Mouse (Mus musculus): ENCODE data around the gene Gdf10. TPM values are rescaled to one million over a fixed set of nuclear protein-coding genes. Genes with fewer than 3 reads are reported as not detected.

Gene Gdf10
- polyA plus RNA-seq, 1 experiment from 2014 or later, result 4.3 TPM

- no peaks in the 10 kb centered on the region for H3K27me3 ChIP-seq (replicated peaks)
- H3K9ac ChIP-seq, result no peak overlapping the region
- H3K36me3 ChIP-seq (replicated peaks), result no peaks in the 10 kb centered on the region
- no peak overlapping the region for H3K27ac ChIP-seq
- no peak for ATAC-seq (replicated peaks)
- 75% methylated on average over 6 of the region's 6 CpGs for WGBS
- H3K4me3 ChIP-seq, result no peak overlapping the region
- H3K4me2 ChIP-seq, result no peak overlapping the region
- no peaks in the 10 kb centered on the region for H3K9me3 ChIP-seq
- no peaks in the 10 kb centered on the region for H3K4me1 ChIP-seq
These were observed 22.7 kb downstream of the Gdf10 start for GRCm38 (mm10) chr14:33946125-33946524.

- H3K9me3 ChIP-seq, result no peaks in the 10 kb centered on the region
- no peak for ATAC-seq (replicated peaks)
- no peaks in the 10 kb centered on the region for H3K27me3 ChIP-seq (replicated peaks)
- no peak overlapping the region for H3K27ac ChIP-seq
- WGBS, result 67% methylated on average over 6 of the region's 6 CpGs
- no peak overlapping the region for H3K4me2 ChIP-seq
- no peaks in the 10 kb centered on the region for H3K4me1 ChIP-seq
- no peak overlapping the region for H3K9ac ChIP-seq
- H3K4me3 ChIP-seq, result no peak overlapping the region
- no peaks in the 10 kb centered on the region for H3K36me3 ChIP-seq (replicated peaks)
These were observed 29.0 kb downstream of the Gdf10 start for GRCm38 (mm10) chr14:33952233-33952981.

- Histone ChIP-seq H3K36me3 (replicated peaks) (no peaks in the 10 kb centered on the region), H3K4me2 (no peak within 1 kb of the TSS), H3K4me3 (no peak within 1 kb of the TSS), H3K9ac (no peak within 1 kb of the TSS), H3K27me3 (replicated peaks) (no peaks in the 10 kb centered on the region), H3K4me1 (no peaks in the 10 kb centered on the region), H3K9me3 (no peaks in the 10 kb centered on the region), H3K27ac (no peak within 1 kb of the TSS)
- no peak for ATAC-seq (replicated peaks)
- 67% methylated on average over 5 of the region's 5 CpGs for WGBS
These were observed 30.4 kb downstream of the Gdf10 start, which contains the start of gene Rbp3 for GRCm38 (mm10) chr14:33953761-33954160. Gene Rbp3, plus strand, starts transcription at chr14:33954003.

- Histone ChIP-seq H3K27ac (no peak overlapping the region), H3K4me2 (no peak overlapping the region), H3K9ac (no peak overlapping the region), H3K36me3 (replicated peaks) (no peaks in the 10 kb centered on the region), H3K4me3 (no peak overlapping the region), H3K27me3 (replicated peaks) (no peaks in the 10 kb centered on the region), H3K4me1 (no peaks in the 10 kb centered on the region), H3K9me3 (no peaks in the 10 kb centered on the region)
- 85% methylated on average over 13 of the region's 13 CpGs for WGBS
- no peak for ATAC-seq (replicated peaks)
These were observed 32.7 kb downstream of the Gdf10 start for GRCm38 (mm10) chr14:33956055-33956454.

- no peaks in the 10 kb centered on the region for H3K9me3 ChIP-seq
- H3K9ac ChIP-seq, result no peak overlapping the region
- no peak overlapping the region for H3K27ac ChIP-seq
- H3K4me1 ChIP-seq, result no peaks in the 10 kb centered on the region
- WGBS, result 95% methylated on average over 4 of the region's 4 CpGs
- no peaks in the 10 kb centered on the region for H3K27me3 ChIP-seq (replicated peaks)
- no peak for ATAC-seq (replicated peaks)
- H3K4me2 ChIP-seq, result no peak overlapping the region
- no peak overlapping the region for H3K4me3 ChIP-seq
- no peaks in the 10 kb centered on the region for H3K36me3 ChIP-seq (replicated peaks)
These were observed 34.8 kb downstream of the Gdf10 start for GRCm38 (mm10) chr14:33958186-33958585.

GRCm38 (mm10) chr14:33958841-33959240, 35.5 kb downstream of the Gdf10 start:
- H3K9me3 ChIP-seq, result no peaks in the 10 kb centered on the region
- H3K4me3 ChIP-seq, result no peak overlapping the region
- 56% methylated on average over 3 of the region's 3 CpGs for WGBS
- no peak for ATAC-seq (replicated peaks)
- H3K4me1 ChIP-seq, result no peaks in the 10 kb centered on the region
- H3K4me2 ChIP-seq, result no peak overlapping the region
- H3K27ac ChIP-seq, result no peak overlapping the region
- no peak overlapping the region for H3K9ac ChIP-seq
- no peaks in the 10 kb centered on the region for H3K36me3 ChIP-seq (replicated peaks)
- no peaks in the 10 kb centered on the region for H3K27me3 ChIP-seq (replicated peaks)

- no peaks in the 10 kb centered on the region for H3K9me3 ChIP-seq
- WGBS, result 14% methylated on average over 9 of the region's 9 CpGs
- H3K27me3 ChIP-seq (replicated peaks), result no peaks in the 10 kb centered on the region
- H3K4me3 ChIP-seq, result no peak overlapping the region
- no peak overlapping the region for H3K9ac ChIP-seq
- ATAC-seq (replicated peaks), result no peak
- H3K27ac ChIP-seq, result no peak overlapping the region
- no peak overlapping the region for H3K4me2 ChIP-seq
- H3K4me1 ChIP-seq, result no peaks in the 10 kb centered on the region
- no peaks in the 10 kb centered on the region for H3K36me3 ChIP-seq (replicated peaks)
These were observed 36.0 kb downstream of the Gdf10 start for GRCm38 (mm10) chr14:33959341-33959740.

GRCm38 (mm10) chr14:33965675-33966074, 42.3 kb downstream of the Gdf10 start:
- no peak overlapping the region for H3K4me2 ChIP-seq
- ATAC-seq (replicated peaks), result no peak
- H3K27me3 ChIP-seq (replicated peaks), result no peaks in the 10 kb centered on the region
- no peak overlapping the region for H3K9ac ChIP-seq
- WGBS, result 71% methylated on average over 7 of the region's 7 CpGs
- no peaks in the 10 kb centered on the region for H3K9me3 ChIP-seq
- no peaks in the 10 kb centered on the region for H3K4me1 ChIP-seq
- H3K4me3 ChIP-seq, result no peak overlapping the region
- H3K36me3 ChIP-seq (replicated peaks), result no peaks in the 10 kb centered on the region
- H3K27ac ChIP-seq, result no peak overlapping the region

- 49% methylated on average over 7 of the region's 7 CpGs for WGBS
- Histone ChIP-seq H3K4me2 (no peak overlapping the region), H3K27ac (no peak overlapping the region), H3K36me3 (replicated peaks) (no peaks in the 10 kb centered on the region), H3K27me3 (replicated peaks) (no peaks in the 10 kb centered on the region), H3K9me3 (no peaks in the 10 kb centered on the region), H3K9ac (no peak overlapping the region), H3K4me1 (no peaks in the 10 kb centered on the region), H3K4me3 (no peak overlapping the region)
- no peak for ATAC-seq (replicated peaks)
These were observed 49.3 kb downstream of the Gdf10 start for GRCm38 (mm10) chr14:33972679-33973078.

GRCm38 (mm10) chr14:33974752-33975151, 51.4 kb downstream of the Gdf10 start:
- no peaks in the 10 kb centered on the region for H3K36me3 ChIP-seq (replicated peaks)
- no peak overlapping the region for H3K4me3 ChIP-seq
- no peak overlapping the region for H3K4me2 ChIP-seq
- H3K4me1 ChIP-seq, result peaks cover 9% of the 10 kb centered on the region
- 61% methylated on average over 5 of the region's 5 CpGs for WGBS
- 0 out of 2 replicates have a peak, but pooled peaks cover 5% of the 10 kb centered on the region for H3K27me3 ChIP-seq (replicated peaks)
- H3K9me3 ChIP-seq, result no peaks in the 10 kb centered on the region
- H3K9ac ChIP-seq, result no peak overlapping the region
- no peak for ATAC-seq (replicated peaks)
- no peak overlapping the region for H3K27ac ChIP-seq

GRCm38 (mm10) chr14:33977748-33978147, 54.4 kb downstream of the Gdf10 start:
- peak; percentile 78; the same call in 1 of the 2 replicates for ATAC-seq (replicated peaks)
- 30% methylated on average over 7 of the region's 7 CpGs for WGBS
- H3K27ac ChIP-seq, result no peak overlapping the region; the same call in 1 of the 2 replicates
- H3K9ac ChIP-seq, result no peak overlapping the region
- H3K4me3 ChIP-seq, result peak overlapping the region; percentile 46; the same call in 1 of the 2 replicates
- 0 out of 2 replicates have a peak, but pooled peaks cover 5% of the 10 kb centered on the region for H3K27me3 ChIP-seq (replicated peaks)
- H3K9me3 ChIP-seq, result no peaks in the 10 kb centered on the region
- H3K4me2 ChIP-seq, result peak overlapping the region; percentile 95
- peaks cover 9% of the 10 kb centered on the region for H3K4me1 ChIP-seq
- no peaks in the 10 kb centered on the region for H3K36me3 ChIP-seq (replicated peaks)

- 2% methylated on average over 25 of the region's 25 CpGs for WGBS
- Histone ChIP-seq H3K36me3 (replicated peaks) (no peaks in the 10 kb centered on the region), H3K4me1 (peaks cover 9% of the 10 kb centered on the region), H3K9ac (peak within 1 kb of the TSS; percentile 45), H3K4me3 (peak within 1 kb of the TSS; percentile 46), H3K9me3 (no peaks in the 10 kb centered on the region), H3K27ac (no peak within 1 kb of the TSS; the same call in 1 of the 2 replicates), H3K4me2 (peak within 1 kb of the TSS; percentile 95), H3K27me3 (replicated peaks) (0 out of 2 replicates have a peak, but pooled peaks cover 5% of the 10 kb centered on the region)
- ATAC-seq (replicated peaks), result peak; percentile 71
These were observed 55.2 kb downstream of the Gdf10 start, which contains the start of gene Zfp488 for GRCm38 (mm10) chr14:33978604-33979059. Gene Zfp488, minus strand, starts transcription at chr14:33978764.
